Mouse (Mus musculus): ENCODE data around the gene Nup210. TPM values are rescaled to one million over a fixed set of nuclear protein-coding genes. Genes with fewer than 3 reads are reported as not detected.

Nup210 gene
- polyA plus RNA-seq, 1 experiment from 2014 or later, result 13.1 TPM

DNA sequence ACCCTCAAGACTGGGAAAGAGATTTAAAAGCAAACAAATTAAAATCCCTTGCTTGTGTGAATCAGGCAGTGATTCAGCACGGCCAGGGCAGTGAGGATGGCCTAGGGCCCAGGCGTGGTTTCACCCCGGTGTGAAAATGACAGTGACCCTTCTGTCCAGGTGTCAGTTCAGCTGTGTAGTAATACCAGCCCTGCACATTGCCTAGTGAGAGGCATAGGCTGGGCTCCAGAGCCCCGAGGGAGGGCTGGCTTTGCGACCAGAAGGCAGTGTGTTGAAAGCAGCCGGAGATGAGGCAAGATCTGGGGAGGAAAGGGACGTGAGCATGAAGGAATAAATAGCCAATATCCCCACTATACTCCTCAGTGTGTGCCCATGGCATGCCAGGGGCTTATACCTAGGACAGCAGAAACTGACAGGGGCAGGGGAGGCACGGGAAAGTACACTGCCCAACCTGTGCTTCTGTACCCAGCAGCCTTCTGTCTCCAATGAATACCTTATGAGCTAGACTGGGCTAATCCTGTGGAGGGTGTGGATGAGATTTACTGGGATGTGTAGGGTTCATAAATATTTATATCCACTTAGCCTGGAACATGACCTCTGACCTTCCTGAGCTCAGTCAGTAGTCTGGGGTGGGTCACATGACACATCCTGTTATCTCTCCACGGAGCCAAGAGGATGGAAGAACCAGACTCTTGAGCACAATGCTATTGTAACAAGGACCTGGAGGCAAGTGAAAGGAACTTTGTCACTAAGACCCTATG is 102.3 kb downstream of the Nup210 start:
- WGBS, result 61% methylated on average over 9 of the region's 9 CpGs
- Histone ChIP-seq H3K4me2 (replicated peaks; ENCODE audit: low read depth, low read length) (no peak overlapping the region), H3K4me1 (ENCODE audit: control insufficient read depth, insufficient read depth, low read length) (no peaks in the 10 kb centered on the region), H3K27me3 (ENCODE audit: control insufficient read depth, insufficient read depth, low read length) (no peaks in the 10 kb centered on the region), H3K36me3 (ENCODE audit: control insufficient read depth, insufficient read depth, low read length) (no peaks in the 10 kb centered on the region), H3K27ac (ENCODE audit: low read length) (no peak overlapping the region), H3K9me3 (ENCODE audit: control insufficient read depth, low read depth, low read length) (no peaks in the 10 kb centered on the region), H3K9ac (replicated peaks; ENCODE audit: low read depth, low read length) (no peak overlapping the region), H3K4me3 (ENCODE audit: low read depth, low read length) (no peak overlapping the region)
- ATAC-seq (ENCODE audit: insufficient number of reproducible peaks, insufficient read depth, low FRiP score, low read depth), result no peak

DNA sequence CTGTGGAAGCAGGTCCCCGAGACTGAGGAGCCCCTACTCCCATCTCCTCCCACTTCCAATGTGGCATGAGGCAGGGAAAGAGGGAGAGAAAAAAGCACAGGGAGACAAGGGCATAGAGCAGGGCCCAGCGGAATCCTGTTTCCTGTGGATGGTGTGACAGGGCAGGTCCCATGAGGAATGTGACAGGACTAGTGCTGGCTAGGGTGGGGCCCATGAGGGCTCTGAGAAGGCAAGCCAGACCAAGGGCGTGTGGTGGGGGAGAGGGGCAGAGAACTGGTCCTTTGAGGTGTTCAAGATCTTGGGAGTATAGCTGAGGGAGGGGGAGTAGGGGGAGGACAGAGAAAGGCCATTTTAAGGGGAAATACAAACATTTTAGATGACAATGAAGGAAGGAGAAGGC is 104.2 kb downstream of the Nup210 start:
- H3K27me3 ChIP-seq (ENCODE audit: control insufficient read depth, insufficient read depth, low read length), result no peaks in the 10 kb centered on the region
- no peak overlapping the region for H3K27ac ChIP-seq (ENCODE audit: low read length)
- no peak overlapping the region for H3K4me2 ChIP-seq (replicated peaks; ENCODE audit: low read depth, low read length)
- no peaks in the 10 kb centered on the region for H3K4me1 ChIP-seq (ENCODE audit: control insufficient read depth, insufficient read depth, low read length)
- ATAC-seq (ENCODE audit: insufficient number of reproducible peaks, insufficient read depth, low FRiP score, low read depth), result 0 out of 2 replicates have a peak, but pooled peaks have one; percentile 38
- 55% methylated on average over 3 of the region's 3 CpGs for WGBS
- no peaks in the 10 kb centered on the region for H3K36me3 ChIP-seq (ENCODE audit: control insufficient read depth, insufficient read depth, low read length)
- no peak overlapping the region for H3K4me3 ChIP-seq (ENCODE audit: low read depth, low read length)
- H3K9me3 ChIP-seq (ENCODE audit: control insufficient read depth, low read depth, low read length), result no peaks in the 10 kb centered on the region
- no peak overlapping the region for H3K9ac ChIP-seq (replicated peaks; ENCODE audit: low read depth, low read length)

DNA sequence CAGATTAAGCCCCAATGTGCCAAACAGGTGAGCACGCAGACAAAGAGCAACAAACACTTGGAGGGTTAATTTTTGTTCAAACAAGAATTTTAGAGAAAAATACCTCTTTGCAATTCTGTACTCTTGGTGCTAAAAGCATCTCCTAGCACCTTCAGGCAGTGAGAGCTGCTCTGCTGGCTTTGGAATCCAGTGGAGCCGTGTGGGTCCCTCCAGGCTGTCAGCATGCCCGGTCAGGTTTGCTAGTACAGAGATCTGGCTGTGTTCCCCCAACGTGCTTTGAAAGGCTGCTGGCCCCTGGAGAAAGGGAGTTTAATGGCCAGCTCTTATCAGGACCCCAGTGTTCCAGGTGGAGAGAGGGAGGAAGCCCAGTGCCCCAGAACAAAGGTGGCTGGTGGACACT is 105.1 kb downstream of the Nup210 start:
- Histone ChIP-seq H3K36me3 (ENCODE audit: control insufficient read depth, insufficient read depth, low read length) (no peaks in the 10 kb centered on the region), H3K27ac (ENCODE audit: low read length) (no peak overlapping the region), H3K4me3 (ENCODE audit: low read depth, low read length) (no peak overlapping the region), H3K4me1 (ENCODE audit: control insufficient read depth, insufficient read depth, low read length) (no peaks in the 10 kb centered on the region), H3K9me3 (ENCODE audit: control insufficient read depth, low read depth, low read length) (no peaks in the 10 kb centered on the region), H3K9ac (replicated peaks; ENCODE audit: low read depth, low read length) (no peak overlapping the region), H3K27me3 (ENCODE audit: control insufficient read depth, insufficient read depth, low read length) (no peaks in the 10 kb centered on the region), H3K4me2 (replicated peaks; ENCODE audit: low read depth, low read length) (no peak overlapping the region)
- 61% methylated on average over 4 of the region's 4 CpGs for WGBS
- no peak for ATAC-seq (ENCODE audit: insufficient number of reproducible peaks, insufficient read depth, low FRiP score, low read depth)

DNA sequence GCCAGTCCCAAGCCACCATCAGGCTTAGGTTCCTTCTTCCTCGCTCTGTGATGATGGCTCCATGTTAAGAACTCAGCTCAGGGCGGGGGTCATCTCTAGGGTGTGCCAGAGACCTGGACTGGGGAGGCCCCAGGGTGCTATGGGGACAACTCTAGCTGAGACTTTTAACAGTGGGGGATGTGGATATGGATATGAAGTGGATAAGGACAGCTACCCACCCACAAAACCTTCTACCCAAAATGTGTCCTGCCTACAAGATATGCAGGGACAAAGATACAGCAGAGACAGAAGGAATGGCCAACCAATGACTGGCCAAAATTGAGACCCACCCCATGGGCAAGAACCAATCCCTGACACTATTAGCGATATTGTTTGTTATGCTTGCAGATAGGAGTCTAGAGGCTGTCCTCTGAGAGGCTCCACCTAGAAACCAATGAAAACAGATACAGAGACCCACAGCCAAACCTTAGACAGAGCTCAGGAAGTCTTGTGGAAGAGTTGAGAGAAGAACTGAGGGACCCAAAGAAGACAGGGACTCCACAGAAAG is 108.3 kb downstream of the Nup210 start:
- no peak; the same call in 1 of the 2 replicates for ATAC-seq (ENCODE audit: insufficient number of reproducible peaks, insufficient read depth, low FRiP score, low read depth)
- no peak overlapping the region for H3K4me2 ChIP-seq (replicated peaks; ENCODE audit: low read depth, low read length)
- H3K27ac ChIP-seq (ENCODE audit: low read length), result no peak overlapping the region
- no peaks in the 10 kb centered on the region for H3K4me1 ChIP-seq (ENCODE audit: control insufficient read depth, insufficient read depth, low read length)
- no peaks in the 10 kb centered on the region for H3K36me3 ChIP-seq (ENCODE audit: control insufficient read depth, insufficient read depth, low read length)
- 82% methylated on average over 3 of the region's 3 CpGs for WGBS
- H3K9ac ChIP-seq (replicated peaks; ENCODE audit: low read depth, low read length), result no peak overlapping the region
- H3K27me3 ChIP-seq (ENCODE audit: control insufficient read depth, insufficient read depth, low read length), result no peaks in the 10 kb centered on the region
- no peak overlapping the region for H3K4me3 ChIP-seq (ENCODE audit: low read depth, low read length)
- no peaks in the 10 kb centered on the region for H3K9me3 ChIP-seq (ENCODE audit: control insufficient read depth, low read depth, low read length)

DNA sequence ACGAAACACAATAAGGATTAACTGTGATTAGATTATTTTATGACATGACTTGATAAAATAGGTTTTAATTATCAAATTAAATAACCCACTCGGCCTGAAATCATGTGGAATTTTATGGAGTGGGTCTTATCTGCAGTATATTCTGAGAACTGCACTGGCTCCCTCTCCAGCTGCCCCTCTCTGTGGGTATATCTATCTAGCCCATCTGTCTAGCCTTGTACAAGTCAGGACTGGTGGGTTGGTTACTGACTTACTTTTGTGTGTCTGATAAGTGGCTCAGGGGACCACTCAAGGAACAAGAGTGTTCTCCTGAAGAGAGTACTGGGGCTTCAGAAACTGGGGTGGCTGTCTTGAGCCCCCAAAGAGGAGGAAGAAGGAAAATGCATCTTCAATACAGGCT is 109.4 kb downstream of the Nup210 start:
- Histone ChIP-seq H3K36me3 (ENCODE audit: control insufficient read depth, insufficient read depth, low read length) (no peaks in the 10 kb centered on the region), H3K4me2 (replicated peaks; ENCODE audit: low read depth, low read length) (no peak overlapping the region), H3K27ac (ENCODE audit: low read length) (no peak overlapping the region), H3K4me1 (ENCODE audit: control insufficient read depth, insufficient read depth, low read length) (no peaks in the 10 kb centered on the region), H3K9ac (replicated peaks; ENCODE audit: low read depth, low read length) (no peak overlapping the region), H3K4me3 (ENCODE audit: low read depth, low read length) (no peak overlapping the region), H3K27me3 (ENCODE audit: control insufficient read depth, insufficient read depth, low read length) (no peaks in the 10 kb centered on the region), H3K9me3 (ENCODE audit: control insufficient read depth, low read depth, low read length) (no peaks in the 10 kb centered on the region)
- no peak for ATAC-seq (ENCODE audit: insufficient number of reproducible peaks, insufficient read depth, low FRiP score, low read depth)
- 68% methylated on average over 2 of the region's 2 CpGs for WGBS

DNA sequence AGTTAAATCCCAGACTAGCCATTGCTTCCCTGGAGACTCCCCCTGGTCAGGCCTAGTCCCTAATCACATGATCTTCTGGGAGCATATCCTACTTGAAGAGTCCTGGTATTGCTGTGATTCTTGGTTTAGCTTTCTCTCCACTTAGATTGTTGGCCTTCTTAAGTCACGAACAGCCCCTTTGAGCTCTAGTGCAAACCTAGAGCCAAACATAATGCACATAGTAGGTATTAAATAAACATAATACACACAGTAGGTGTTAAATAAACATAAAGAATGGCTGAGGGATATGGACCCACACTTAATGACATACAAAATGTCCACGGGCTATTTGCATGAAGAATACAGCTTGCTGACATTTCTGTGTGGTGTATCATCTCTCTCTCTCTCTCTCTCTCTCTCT is 112.5 kb downstream of the Nup210 start:
- Histone ChIP-seq H3K27ac (ENCODE audit: low read length) (no peak overlapping the region), H3K36me3 (ENCODE audit: control insufficient read depth, insufficient read depth, low read length) (no peaks in the 10 kb centered on the region), H3K4me3 (ENCODE audit: low read depth, low read length) (no peak overlapping the region), H3K4me2 (replicated peaks; ENCODE audit: low read depth, low read length) (no peak overlapping the region), H3K4me1 (ENCODE audit: control insufficient read depth, insufficient read depth, low read length) (peaks cover 4% of the 10 kb centered on the region; the same call in 1 of the 2 replicates), H3K27me3 (ENCODE audit: control insufficient read depth, insufficient read depth, low read length) (no peaks in the 10 kb centered on the region), H3K9me3 (ENCODE audit: control insufficient read depth, low read depth, low read length) (no peaks in the 10 kb centered on the region), H3K9ac (replicated peaks; ENCODE audit: low read depth, low read length) (no peak overlapping the region)
- WGBS, result 91% methylated on average over 2 of the region's 2 CpGs
- ATAC-seq (ENCODE audit: insufficient number of reproducible peaks, insufficient read depth, low FRiP score, low read depth), result no peak

DNA sequence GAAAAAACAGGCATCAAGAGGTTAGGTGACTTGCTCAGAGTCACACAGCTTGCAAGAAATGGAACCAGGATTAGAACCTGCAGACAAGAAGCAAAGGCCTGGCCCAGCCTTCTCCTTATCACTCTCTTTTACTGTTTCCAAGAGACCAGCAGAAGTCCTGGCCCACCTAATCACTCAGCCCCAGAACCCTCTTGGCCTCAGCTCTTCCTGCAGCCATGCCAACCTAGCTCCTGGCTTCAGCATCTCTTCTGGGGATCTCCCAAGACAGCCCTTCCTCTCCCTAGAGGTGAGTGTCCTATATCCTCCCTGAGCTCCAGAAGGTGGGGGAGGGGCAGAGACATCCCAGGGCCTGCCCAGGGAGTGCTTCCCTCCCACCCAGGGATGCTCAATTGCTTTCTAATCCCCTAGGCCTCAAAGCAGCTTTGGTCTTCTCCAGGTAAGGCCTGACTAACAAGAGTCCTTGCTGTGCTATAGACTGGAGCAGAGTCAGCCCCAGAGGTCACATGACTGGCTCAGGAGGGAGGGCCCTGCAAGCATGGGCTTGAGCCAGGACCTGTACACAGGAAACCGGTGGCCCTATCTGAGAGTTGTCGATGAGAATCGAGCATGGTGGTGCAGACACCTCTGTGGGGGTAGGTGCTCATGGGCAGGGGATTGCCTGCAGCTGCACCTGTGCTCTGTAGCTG is 113.2 kb downstream of the Nup210 start:
- Histone ChIP-seq H3K4me3 (ENCODE audit: low read depth, low read length) (no peak overlapping the region), H3K36me3 (ENCODE audit: control insufficient read depth, insufficient read depth, low read length) (no peaks in the 10 kb centered on the region), H3K27ac (ENCODE audit: low read length) (no peak overlapping the region), H3K27me3 (ENCODE audit: control insufficient read depth, insufficient read depth, low read length) (no peaks in the 10 kb centered on the region), H3K4me1 (ENCODE audit: control insufficient read depth, insufficient read depth, low read length) (peaks cover 4% of the 10 kb centered on the region; the same call in 1 of the 2 replicates), H3K9ac (replicated peaks; ENCODE audit: low read depth, low read length) (no peak overlapping the region), H3K9me3 (ENCODE audit: control insufficient read depth, low read depth, low read length) (no peaks in the 10 kb centered on the region), H3K4me2 (replicated peaks; ENCODE audit: low read depth, low read length) (no peak overlapping the region)
- ATAC-seq (ENCODE audit: insufficient number of reproducible peaks, insufficient read depth, low FRiP score, low read depth), result peak; percentile 15; the same call in 1 of the 2 replicates
- 19% methylated on average over 3 of the region's 3 CpGs for WGBS

DNA sequence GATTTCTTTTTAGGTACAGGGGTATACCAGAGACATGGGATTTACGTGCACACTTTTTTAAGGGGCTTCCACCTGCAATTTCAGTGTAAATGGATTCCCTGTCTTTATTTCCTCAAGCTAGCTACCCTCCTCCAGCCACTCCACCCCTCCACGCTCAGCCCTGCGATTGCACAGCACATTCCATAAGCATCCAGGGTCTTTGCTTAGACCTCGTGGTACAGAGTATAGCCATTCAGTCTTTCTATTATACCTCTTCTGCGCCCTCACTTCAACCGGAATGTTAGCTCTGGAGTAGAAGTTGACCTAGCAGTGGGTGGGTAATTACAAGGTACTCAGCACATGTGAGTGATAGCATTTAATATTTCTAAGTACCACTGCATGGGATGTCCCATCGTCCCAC is 115.1 kb downstream of the Nup210 start:
- H3K4me1 ChIP-seq (ENCODE audit: control insufficient read depth, insufficient read depth, low read length), result peaks cover 4% of the 10 kb centered on the region; the same call in 1 of the 2 replicates
- no peak overlapping the region for H3K9ac ChIP-seq (replicated peaks; ENCODE audit: low read depth, low read length)
- H3K36me3 ChIP-seq (ENCODE audit: control insufficient read depth, insufficient read depth, low read length), result no peaks in the 10 kb centered on the region
- H3K4me3 ChIP-seq (ENCODE audit: low read depth, low read length), result no peak overlapping the region
- no peaks in the 10 kb centered on the region for H3K9me3 ChIP-seq (ENCODE audit: control insufficient read depth, low read depth, low read length)
- ATAC-seq (ENCODE audit: insufficient number of reproducible peaks, insufficient read depth, low FRiP score, low read depth), result no peak
- 42% methylated on average over 7 of the region's 7 CpGs for WGBS
- no peak overlapping the region for H3K4me2 ChIP-seq (replicated peaks; ENCODE audit: low read depth, low read length)
- H3K27me3 ChIP-seq (ENCODE audit: control insufficient read depth, insufficient read depth, low read length), result no peaks in the 10 kb centered on the region
- no peak overlapping the region for H3K27ac ChIP-seq (ENCODE audit: low read length)
